Mouse (Mus musculus) liver, embryonic 15.5 days (tissue): ENCODE measurements around the gene Sqstm1. TPM values are rescaled to one million over a fixed set of nuclear protein-coding genes. Genes with fewer than 3 reads are reported as not detected.

Experiments used
- ATAC-seq: fragments of 200-750 bp; cut with Nextera tagmentation; 2 replicates; pipeline ENCODE4 v1.8.0; 2017; ENCODE audit warnings: moderate number of reproducible peaks, mild to moderate bottlenecking, moderate library complexity; ENCODE audit not compliant: insufficient read depth
- H3K27ac ChIP-seq: fragments of 300-500 bp; sonication (generic); replicated peaks from 2 replicates; pipeline ENCODE4 v1.5.1; 2015; ENCODE audit warnings: mild to moderate bottlenecking, inconsistent platforms
- H3K27me3 ChIP-seq: fragments of 300-500 bp; sonication (generic); 2 replicates; pipeline ENCODE4 v1.6.1; 2015; ENCODE audit warnings: mild to moderate bottlenecking, inconsistent platforms
- H3K36me3 ChIP-seq: fragments of 300-500 bp; sonication (generic); replicated peaks from 2 replicates; pipeline ENCODE4 v1.6.1; 2015; ENCODE audit warnings: moderate library complexity, mild to moderate bottlenecking, inconsistent platforms
- H3K4me1 ChIP-seq: fragments of 300-500 bp; sonication (generic); replicated peaks from 2 replicates; pipeline ENCODE4 v1.6.1; 2015; ENCODE audit warnings: inconsistent platforms
- H3K4me2 ChIP-seq: fragments of 300-500 bp; sonication (generic); 2 replicates; pipeline ENCODE4 v1.6.1; 2015; ENCODE audit warnings: moderate library complexity, mild to moderate bottlenecking, inconsistent platforms
- H3K4me3 ChIP-seq: fragments of 300-500 bp; sonication (generic); replicated peaks from 2 replicates; pipeline ENCODE4 v1.5.1; 2015; ENCODE audit warnings: mild to moderate bottlenecking, inconsistent platforms
- H3K9ac ChIP-seq: fragments of 300-500 bp; sonication (generic); 2 replicates; pipeline ENCODE4 v1.6.1; 2015; ENCODE audit warnings: moderate library complexity, mild to moderate bottlenecking, inconsistent platforms
- H3K9me3 ChIP-seq: fragments of 300-500 bp; sonication (generic); replicated peaks from 2 replicates; pipeline ENCODE4 v1.6.1; 2016; ENCODE audit warnings: inconsistent platforms
- WGBS: fragments of 180-500 bp; shearing (Covaris S2); methylation state at CpG from one replicate; pipeline ENCODE4 v1.1.7; 2015; ENCODE audit warnings: mixed read lengths; ENCODE audit not compliant: insufficient replicate concordance; 5-methylcytosine and 5-hydroxymethylcytosine counted together
- polyA plus RNA-seq: library from polyadenylated mRNA; unstranded; fragments of >200 nt; fragmentation: Nextera tagmentation; extraction: Ambion mirVana; gene quantifications from 2 replicates; pipeline ENCODE4 v1.2.1, GENCODE M21; 2015

Gene Sqstm1
- 161 and 189 TPM in 2 replicates for polyA plus RNA-seq

GRCm38 (mm10) chr11:50210505-50211151, at the start of gene Sqstm1, which contains the start of gene Mgat4b:
TSS of gene Sqstm1 (minus strand) at chr11:50210827.
TSS of gene Mgat4b (plus strand) at chr11:50210890.
- Histone ChIP-seq H3K9ac (peak within 1 kb of the TSS; percentile 99), H3K9me3 (no peaks in the 10 kb centered on the region), H3K4me1 (peaks cover 52% of the 10 kb centered on the region), H3K4me3 (peak within 1 kb of the TSS; percentile 98), H3K27ac (peak within 1 kb of the TSS; percentile 99), H3K36me3 (peaks cover 30% of the 10 kb centered on the region), H3K4me2 (peak within 1 kb of the TSS; percentile 78), H3K27me3 (no peaks in the 10 kb centered on the region)
- under 1% methylated on average over 48 of the region's 48 CpGs for WGBS
- ATAC-seq = peak; percentile 68

GRCm38 (mm10) chr11:50258310-50258709, 47.7 kb upstream of the Sqstm1 start:
- H3K9me3 ChIP-seq = no peaks in the 10 kb centered on the region

GRCm38 (mm10) chr11:50256615-50257014, 46.0 kb upstream of the Sqstm1 start:
- 0 out of 2 replicates have a peak, but pooled peaks cover 3% of the 10 kb centered on the region for H3K4me1 ChIP-seq
- H3K27ac ChIP-seq = no peak overlapping the region
- WGBS = 56% methylated on average over 7 of the region's 7 CpGs
- no peak for ATAC-seq
- H3K9ac ChIP-seq = no peak overlapping the region
- no peaks in the 10 kb centered on the region for H3K9me3 ChIP-seq
- no peak overlapping the region for H3K4me2 ChIP-seq
- peaks cover 58% of the 10 kb centered on the region for H3K36me3 ChIP-seq
- no peaks in the 10 kb centered on the region for H3K27me3 ChIP-seq
- H3K4me3 ChIP-seq = no peak overlapping the region

More at GRCm38 (mm10) chr11:50258310-50258709, 47.7 kb upstream of the Sqstm1 start:
- no peak for ATAC-seq
- Histone ChIP-seq H3K36me3 (peaks cover 74% of the 10 kb centered on the region), H3K4me3 (no peak overlapping the region), H3K27me3 (no peaks in the 10 kb centered on the region), H3K27ac (no peak overlapping the region), H3K4me2 (no peak overlapping the region), H3K9ac (no peak overlapping the region), H3K4me1 (no peaks in the 10 kb centered on the region)
- 78% methylated on average over 7 of the region's 7 CpGs for WGBS

GRCm38 (mm10) chr11:50254010-50254580, 43.5 kb upstream of the Sqstm1 start:
- Histone ChIP-seq H3K27ac (no peak overlapping the region), H3K36me3 (peaks cover 33% of the 10 kb centered on the region), H3K27me3 (no peaks in the 10 kb centered on the region), H3K4me1 (0 out of 2 replicates have a peak, but pooled peaks cover 3% of the 10 kb centered on the region), H3K4me2 (no peak overlapping the region), H3K9ac (no peak overlapping the region), H3K4me3 (no peak overlapping the region), H3K9me3 (no peaks in the 10 kb centered on the region)
- 79% methylated on average over 12 of the region's 12 CpGs for WGBS
- no peak for ATAC-seq

GRCm38 (mm10) chr11:50253393-50253792, 42.8 kb upstream of the Sqstm1 start:
- no peak overlapping the region for H3K4me3 ChIP-seq
- H3K36me3 ChIP-seq = peaks cover 26% of the 10 kb centered on the region
- no peaks in the 10 kb centered on the region for H3K27me3 ChIP-seq
- 0 out of 2 replicates have a peak, but pooled peaks cover 3% of the 10 kb centered on the region for H3K4me1 ChIP-seq
- ATAC-seq = no peak
- no peaks in the 10 kb centered on the region for H3K9me3 ChIP-seq
- H3K27ac ChIP-seq = no peak overlapping the region
- 72% methylated on average over 1 of the region's 1 CpGs for WGBS
- no peak overlapping the region for H3K9ac ChIP-seq
- no peak overlapping the region for H3K4me2 ChIP-seq

- no peaks in the 10 kb centered on the region for H3K9me3 ChIP-seq
- ATAC-seq = no peak
- no peak overlapping the region for H3K9ac ChIP-seq
- H3K36me3 ChIP-seq = peaks cover 20% of the 10 kb centered on the region
- no peak overlapping the region for H3K27ac ChIP-seq
- no peak overlapping the region for H3K4me3 ChIP-seq
- 65% methylated on average over 11 of the region's 11 CpGs for WGBS
- H3K4me2 ChIP-seq = no peak overlapping the region
- H3K4me1 ChIP-seq = 0 out of 2 replicates have a peak, but pooled peaks cover 3% of the 10 kb centered on the region
- no peaks in the 10 kb centered on the region for H3K27me3 ChIP-seq
Observed at GRCm38 (mm10) chr11:50252684-50253265, 42.1 kb upstream of the Sqstm1 start.

GRCm38 (mm10) chr11:50252166-50252565, 41.5 kb upstream of the Sqstm1 start:
- H3K36me3 ChIP-seq = peaks cover 14% of the 10 kb centered on the region
- H3K4me1 ChIP-seq = 0 out of 2 replicates have a peak, but pooled peaks cover 3% of the 10 kb centered on the region
- no peak for ATAC-seq
- no peaks in the 10 kb centered on the region for H3K27me3 ChIP-seq
- H3K4me3 ChIP-seq = no peak overlapping the region
- 58% methylated on average over 3 of the region's 3 CpGs for WGBS
- no peak overlapping the region for H3K4me2 ChIP-seq
- H3K9me3 ChIP-seq = no peaks in the 10 kb centered on the region
- H3K9ac ChIP-seq = no peak overlapping the region
- H3K27ac ChIP-seq = no peak overlapping the region

GRCm38 (mm10) chr11:50248473-50249171, 38.0 kb upstream of the Sqstm1 start:
- Histone ChIP-seq H3K27ac (no peak overlapping the region), H3K9ac (no peak overlapping the region), H3K36me3 (no peaks in the 10 kb centered on the region), H3K27me3 (no peaks in the 10 kb centered on the region), H3K4me1 (0 out of 2 replicates have a peak, but pooled peaks cover 5% of the 10 kb centered on the region), H3K4me2 (no peak overlapping the region), H3K9me3 (no peaks in the 10 kb centered on the region), H3K4me3 (no peak overlapping the region)
- WGBS = 65% methylated on average over 7 of the region's 7 CpGs
- ATAC-seq = no peak

GRCm38 (mm10) chr11:50245269-50245668, 34.6 kb upstream of the Sqstm1 start:
- Histone ChIP-seq H3K4me3 (no peak overlapping the region), H3K9me3 (no peaks in the 10 kb centered on the region), H3K27me3 (no peaks in the 10 kb centered on the region), H3K4me2 (no peak overlapping the region), H3K4me1 (peaks cover 7% of the 10 kb centered on the region; the same call in 1 of the 2 replicates), H3K27ac (no peak overlapping the region), H3K36me3 (no peaks in the 10 kb centered on the region), H3K9ac (no peak overlapping the region)
- WGBS = 65% methylated on average over 5 of the region's 5 CpGs
- ATAC-seq = no peak

- no peak for ATAC-seq
- Histone ChIP-seq H3K4me3 (no peak overlapping the region), H3K9ac (no peak overlapping the region), H3K9me3 (no peaks in the 10 kb centered on the region), H3K4me1 (peaks cover 17% of the 10 kb centered on the region), H3K4me2 (no peak overlapping the region), H3K27me3 (no peaks in the 10 kb centered on the region), H3K36me3 (no peaks in the 10 kb centered on the region), H3K27ac (no peak overlapping the region)
- 44% methylated on average over 6 of the region's 6 CpGs for WGBS
Observed at GRCm38 (mm10) chr11:50243926-50244325, 33.3 kb upstream of the Sqstm1 start.
